Mouse (Mus musculus): ENCODE results near the gene Gm3376. TPM values are rescaled to one million over a fixed set of nuclear protein-coding genes. Genes with fewer than 3 reads are reported as not detected.
"Not testable (repeated sequence)": the region's sequence is repeated elsewhere in the genome, so short reads cannot be mapped to it uniquely, and the experiment has no call there.

Gm3376 gene
- polyA plus RNA-seq (2015; fragmentation: Nextera tagmentation; extraction: Ambion mirVana), result not detected in 2 replicates

- not testable (repeated sequence) for H3K4me3 ChIP-seq (ENCODE audit: low read depth, low read length)
Measured at GRCm38 (mm10) chrY:3771373-3771772, at the start of gene Gm3376. Gene Gm3376 (plus strand): TSS chrY:3771673.

More at GRCm38 (mm10) chrY:3771373-3771772, at the start of gene Gm3376:
- not testable (repeated sequence) for H3K27ac ChIP-seq (ENCODE audit: low read depth, low read length); H3K4me1 ChIP-seq (replicated peaks; ENCODE audit: control insufficient read depth, insufficient read depth, low read length); H3K27me3 ChIP-seq (replicated peaks; ENCODE audit: control insufficient read depth, insufficient read depth, low read length); H3K9me3 ChIP-seq (ENCODE audit: control insufficient read depth); H3K4me2 ChIP-seq (replicated peaks; ENCODE audit: low read depth); H3K9ac ChIP-seq (ENCODE audit: low read depth, low read length); H3K36me3 ChIP-seq (ENCODE audit: control insufficient read depth, insufficient read depth); ATAC-seq
- no CpG with 5 or more reads among the region's 9 CpGs for WGBS

Measured in intestine, postnatal 0 days (tissue).